Mouse (Mus musculus) lung, adult 2 months (tissue): ENCODE measurements at regions not wholly inside any gene's neighbourhood (a gene's known extent, or its start where the extent isn't known, plus 50 kb on each side); places are given as distances from the start of the nearest gene placed in this dataset.
A peak's percentile ranks its signal among the peaks of the same experiment; 100 is the strongest.

ENCODE experiments used
- DNase-seq: peaks from one replicate; pipeline ENCODE4 v3.0.0; 2022
- H3K4me1 ChIP-seq: fragments of 200-500 bp; 2 replicates; pipeline ENCODE4 v1.6.1; 2011; ENCODE audit warnings: low read length; ENCODE audit not compliant: control insufficient read depth, insufficient read depth
- H3K4me3 ChIP-seq: fragments of 200-500 bp; replicated peaks from 2 replicates; pipeline ENCODE3; 2011; ENCODE audit warnings: low read depth, mild to moderate bottlenecking, control low read depth, low read length; ENCODE audit errors: extremely low read depth
- CTCF ChIP-seq: fragments of 200-500 bp; IDR thresholded peaks from 2 replicates; pipeline ENCODE4 v1.5.1; 2011; ENCODE audit warnings: mild to moderate bottlenecking, low read length, control low read depth; ENCODE audit not compliant: insufficient read depth
- POLR2A ChIP-seq: fragments of 200-500 bp; IDR thresholded peaks from 2 replicates; pipeline ENCODE4 v1.6.1; 2011; ENCODE audit warnings: low read depth, mild to moderate bottlenecking, control low read depth, low read length, borderline replicate concordance; ENCODE audit errors: extremely low read depth
- WGBS: fragments of 180-500 bp; shearing (Covaris S2); methylation state at CpG from one replicate; pipeline ENCODE4 v1.1.7; 2018; 5-methylcytosine and 5-hydroxymethylcytosine counted together

DNA sequence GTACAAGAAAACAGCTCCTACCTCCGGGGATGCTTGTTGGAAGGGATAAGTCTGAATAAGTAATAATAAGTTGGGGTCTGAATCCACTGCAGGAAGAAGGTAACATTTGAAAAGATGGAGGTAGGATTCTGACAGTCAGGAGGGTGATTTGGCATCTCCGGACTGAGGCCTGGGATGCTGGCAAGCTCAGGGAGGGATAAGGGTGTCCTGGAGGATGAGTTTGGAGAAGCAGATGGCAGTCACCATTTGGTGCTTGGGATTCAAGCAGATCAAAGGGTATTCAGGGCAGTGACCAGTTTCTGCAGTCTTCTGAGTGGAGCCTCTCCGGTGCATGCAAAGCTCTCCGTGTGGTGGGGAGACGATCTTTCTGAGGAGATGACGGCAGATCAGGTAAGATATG is 62.9 kb upstream of the Gm2310 start:
- no peaks in the 10 kb centered on the region for H3K4me1 ChIP-seq
- no peak overlapping the region for H3K4me3 ChIP-seq
- TF ChIP-seq CTCF (no peak), POLR2A (no peak)
- DNase-seq: no peak
- WGBS: 61% methylated on average over 6 of the region's 6 CpGs

DNA sequence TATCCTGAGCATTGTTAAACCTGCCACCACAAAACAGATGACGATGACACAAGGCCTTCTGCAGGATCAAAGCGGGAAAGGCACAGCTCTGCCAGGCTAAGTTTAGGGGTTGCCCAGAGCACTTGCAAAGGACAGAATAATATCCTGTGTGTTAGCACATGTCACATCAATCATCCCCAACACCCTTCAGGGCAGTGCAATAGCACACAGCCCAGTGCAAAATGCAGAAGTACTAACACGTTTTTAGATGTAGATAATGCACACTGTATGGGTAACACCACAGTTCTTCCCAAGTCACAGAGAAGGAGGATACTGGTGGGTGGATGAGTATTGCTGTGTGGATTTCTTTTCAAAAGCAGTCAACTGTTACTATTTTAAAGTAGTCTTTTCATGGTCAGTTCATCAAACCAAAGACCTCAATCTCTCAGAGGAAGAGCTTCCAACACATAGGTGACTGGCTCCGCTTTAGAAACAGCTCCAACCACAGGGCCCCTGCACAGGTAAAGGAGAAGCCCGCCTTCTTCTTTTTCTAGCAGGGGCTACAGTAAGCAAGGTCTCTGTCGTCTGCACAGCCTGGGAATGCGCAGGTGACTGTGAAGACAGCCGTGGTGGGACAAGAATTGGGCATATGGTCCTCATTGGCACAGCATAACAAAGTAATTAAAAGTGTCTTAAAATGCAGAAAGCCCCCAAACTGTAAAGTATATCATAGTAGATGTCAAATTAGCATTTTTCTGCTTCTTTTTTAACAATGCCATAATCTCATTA is 61.6 kb upstream of the Gm2310 start:
- DNase-seq: no peak
- no peaks in the 10 kb centered on the region for H3K4me1 ChIP-seq
- 53% methylated on average over 8 of the region's 8 CpGs for WGBS
- no peak overlapping the region for H3K4me3 ChIP-seq
- TF ChIP-seq CTCF (no peak), POLR2A (no peak)

DNA sequence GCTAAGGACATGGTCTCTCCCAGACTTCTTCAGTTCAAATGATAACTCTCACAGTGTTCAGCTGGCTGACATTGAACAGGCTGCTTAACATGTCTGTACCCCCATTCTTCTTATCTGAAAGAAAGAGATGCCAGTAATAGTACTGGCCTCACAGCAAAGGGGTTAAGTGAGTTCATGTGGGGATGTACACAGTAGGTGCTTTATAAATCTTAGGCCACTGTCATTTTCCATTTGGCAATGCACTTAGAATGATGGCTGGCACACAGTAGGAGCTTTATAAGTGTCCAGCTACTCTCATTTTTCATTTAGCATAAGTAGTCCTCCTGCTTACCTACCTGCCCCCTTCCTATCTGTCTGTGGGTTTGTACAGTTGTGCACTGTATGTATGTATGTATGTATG is 60.3 kb upstream of the Gm2310 start:
- TF ChIP-seq POLR2A (no peak), CTCF (no peak)
- Histone ChIP-seq H3K4me1 (no peaks in the 10 kb centered on the region), H3K4me3 (no peak overlapping the region)
- no peak for DNase-seq

DNA sequence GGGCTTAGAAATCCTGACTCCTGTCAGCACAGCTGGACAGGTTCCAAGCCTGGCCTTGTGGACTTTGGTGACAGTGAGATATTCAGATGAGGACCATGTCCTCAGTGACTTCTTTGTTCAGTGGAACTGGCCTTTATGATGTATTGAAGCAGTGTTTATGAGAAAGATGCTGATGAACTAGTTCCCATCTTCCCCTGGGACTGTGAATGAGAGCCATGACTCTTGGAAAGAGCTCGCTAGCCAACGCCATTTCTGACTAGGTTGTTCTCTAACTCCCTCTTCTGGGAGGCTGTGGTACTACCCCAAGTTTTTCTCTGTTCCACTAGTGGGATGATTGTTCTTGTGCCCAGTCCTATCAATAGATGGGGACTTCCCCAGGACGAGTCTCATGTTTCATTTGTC is 57.7 kb upstream of the Gm2310 start:
- TF ChIP-seq CTCF: no peak
- no peak for TF ChIP-seq POLR2A
- Histone ChIP-seq H3K4me1 (no peaks in the 10 kb centered on the region), H3K4me3 (no peak overlapping the region)
- peak; percentile 31 for DNase-seq
- 7% methylated on average over 3 of the region's 3 CpGs for WGBS

DNA sequence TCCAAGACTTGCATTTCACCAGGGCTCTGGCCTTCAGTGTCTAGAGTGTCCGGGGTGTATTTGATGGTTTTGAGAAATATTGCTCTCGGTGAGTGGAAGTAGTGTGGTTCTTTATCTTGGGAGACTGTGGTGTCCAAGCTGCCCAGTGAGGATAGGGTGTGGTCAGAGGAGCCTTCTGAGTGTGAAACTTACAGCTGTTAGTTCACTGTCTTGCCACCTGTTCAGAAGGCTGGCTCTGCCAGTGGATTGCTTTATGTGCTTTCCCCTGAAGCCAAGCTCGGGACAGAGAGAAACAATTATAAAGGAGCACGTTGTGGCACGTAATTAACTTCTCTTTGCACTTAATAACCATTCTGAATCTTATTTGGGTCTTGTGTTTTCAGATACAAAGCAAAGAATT is 57.2 kb upstream of the Gm2310 start:
- H3K4me1 ChIP-seq: no peaks in the 10 kb centered on the region
- DNase-seq: no peak
- 68% methylated on average over 5 of the region's 5 CpGs for WGBS
- TF ChIP-seq POLR2A (no peak), CTCF (no peak)
- H3K4me3 ChIP-seq: no peak overlapping the region

DNA sequence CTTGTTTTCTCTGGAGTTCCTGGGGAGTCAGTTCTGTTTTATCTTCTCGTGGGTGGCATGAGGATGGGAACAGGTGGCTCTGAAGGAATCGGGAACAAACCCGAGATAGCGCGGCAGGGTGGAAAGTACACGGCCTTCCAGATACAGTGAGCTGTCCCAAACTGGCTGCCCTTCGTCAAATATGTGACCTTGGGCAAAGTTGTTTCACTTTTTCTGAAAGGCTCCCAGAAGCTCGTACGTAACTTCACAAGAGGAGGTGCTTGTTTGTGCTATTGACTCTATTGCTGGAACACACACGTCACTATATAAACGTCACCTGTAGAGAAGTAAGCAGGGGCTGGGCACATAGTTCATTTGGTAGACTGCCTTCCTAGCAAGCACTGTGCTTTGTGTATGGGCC is 49.9 kb upstream of the Gm2310 start:
- peak; percentile 37 for DNase-seq
- TF ChIP-seq CTCF: no peak
- TF ChIP-seq POLR2A: no peak
- 4% methylated on average over 11 of the region's 11 CpGs for WGBS
- peak overlapping the region; percentile 65 for H3K4me3 ChIP-seq
- no peaks in the 10 kb centered on the region for H3K4me1 ChIP-seq
